Mouse (Mus musculus) intestine, postnatal 0 days (tissue): ENCODE results near the gene Gm49405. TPM values are rescaled to one million over a fixed set of nuclear protein-coding genes. Genes with fewer than 3 reads are reported as not detected.
"Not testable (repeated sequence)": the region's sequence is repeated elsewhere in the genome, so short reads cannot be mapped to it uniquely, and the experiment has no call there.

Experiments
- ATAC-seq: fragments of 200-750 bp; cut with Nextera tagmentation; 2 replicates; pipeline ENCODE4 v1.8.0; 2017; ENCODE audit warnings: mild to moderate bottlenecking, moderate TSS enrichment, moderate library complexity
- H3K27ac ChIP-seq: fragments of 300-500 bp; sonication (generic); 2 replicates; pipeline ENCODE4 v1.5.1; 2014; ENCODE audit warnings: mild to moderate bottlenecking, low read depth, low read length, moderate library complexity
- H3K27me3 ChIP-seq: fragments of 300-500 bp; sonication (generic); replicated peaks from 2 replicates; pipeline ENCODE4 v1.6.1; 2014; ENCODE audit warnings: low read length, mixed read lengths; ENCODE audit not compliant: control insufficient read depth, insufficient read depth
- H3K36me3 ChIP-seq: fragments of 300-500 bp; sonication (generic); 2 replicates; pipeline ENCODE4 v1.6.1; 2014; ENCODE audit warnings: mild to moderate bottlenecking, moderate library complexity; ENCODE audit not compliant: control insufficient read depth, insufficient read depth
- H3K4me1 ChIP-seq: fragments of 300-500 bp; sonication (generic); replicated peaks from 2 replicates; pipeline ENCODE4 v1.6.1; 2014; ENCODE audit warnings: antibody characterized with exemption, low read length, mixed read lengths; ENCODE audit not compliant: control insufficient read depth, insufficient read depth
- H3K4me2 ChIP-seq: fragments of 300-500 bp; sonication (generic); replicated peaks from 2 replicates; pipeline ENCODE4 v1.6.1; 2014; ENCODE audit warnings: low read depth, mild to moderate bottlenecking, moderate library complexity
- H3K4me3 ChIP-seq: fragments of 300-500 bp; sonication (generic); 2 replicates; pipeline ENCODE4 v1.5.1; 2014; ENCODE audit warnings: low read depth, low read length
- H3K9ac ChIP-seq: fragments of 300-500 bp; sonication (generic); 2 replicates; pipeline ENCODE4 v1.6.1; 2014; ENCODE audit warnings: mild to moderate bottlenecking, low read depth, low read length
- H3K9me3 ChIP-seq: fragments of 300-500 bp; sonication (generic); 2 replicates; pipeline ENCODE4 v1.6.1; 2016; ENCODE audit warnings: mixed run types; ENCODE audit not compliant: control insufficient read depth
- CTCF ChIP-seq: sonication (generic); IDR thresholded peaks from 2 replicates; pipeline ENCODE4 v1.5.1; 2016; ENCODE audit warnings: low read depth, mild to moderate bottlenecking, control low read depth, antibody characterized with exemption, moderate library complexity
- WGBS: fragments of 180-500 bp; shearing (Covaris S2); extraction: QIAGEN DNeasy Blood & Tissue Kit; methylation state at CpG from one replicate; pipeline ENCODE4 v1.1.7; 2014; 5-methylcytosine and 5-hydroxymethylcytosine counted together
- polyA plus RNA-seq: library from polyadenylated mRNA; unstranded; fragments of >200 nt; fragmentation: Nextera tagmentation; extraction: Ambion mirVana; gene quantifications from 2 replicates; pipeline ENCODE4 v1.2.1, GENCODE M21; 2015

Gene Gm49405
- polyA plus RNA-seq, 1 experiment from 2014 or later: 0.42 TPM

GRCm38 (mm10) chr19:4023185-4023584 is 22.8 kb downstream of the Gm49405 start:
- H3K36me3 ChIP-seq: no peaks in the 10 kb centered on the region
- no peak overlapping the region for H3K9ac ChIP-seq
- no peak for ATAC-seq
- H3K4me2 ChIP-seq: no peak overlapping the region
- no peak for TF ChIP-seq CTCF
- H3K4me1 ChIP-seq: no peaks in the 10 kb centered on the region
- H3K9me3 ChIP-seq: 0 out of 2 replicates have a peak, but pooled peaks cover 4% of the 10 kb centered on the region
- no peak overlapping the region for H3K4me3 ChIP-seq
- 46% methylated on average over 7 of the region's 7 CpGs for WGBS
- H3K27ac ChIP-seq: no peak overlapping the region
- no peaks in the 10 kb centered on the region for H3K27me3 ChIP-seq

GRCm38 (mm10) chr19:4027576-4027975 is 27.1 kb downstream of the Gm49405 start:
- H3K9me3 ChIP-seq: 0 out of 2 replicates have a peak, but pooled peaks cover 4% of the 10 kb centered on the region
- no peak overlapping the region for H3K4me2 ChIP-seq
- no peak for TF ChIP-seq CTCF
- H3K36me3 ChIP-seq: no peaks in the 10 kb centered on the region
- H3K27me3 ChIP-seq: no peaks in the 10 kb centered on the region
- no peaks in the 10 kb centered on the region for H3K4me1 ChIP-seq
- no peak overlapping the region for H3K4me3 ChIP-seq
- no peak overlapping the region for H3K27ac ChIP-seq
- ATAC-seq: no peak
- no peak overlapping the region for H3K9ac ChIP-seq

- H3K36me3 ChIP-seq: no peaks in the 10 kb centered on the region
- TF ChIP-seq CTCF: no peak
- H3K4me2 ChIP-seq: no peak overlapping the region
- 0 out of 2 replicates have a peak, but pooled peaks cover 3% of the 10 kb centered on the region for H3K4me1 ChIP-seq
- no peak for ATAC-seq
- H3K27ac ChIP-seq: peak overlapping the region; percentile 50; the same call in 1 of the 2 replicates
- WGBS: 64% methylated on average over 7 of the region's 7 CpGs
- no peak overlapping the region for H3K9ac ChIP-seq
- no peak overlapping the region for H3K4me3 ChIP-seq
- H3K27me3 ChIP-seq: no peaks in the 10 kb centered on the region
- H3K9me3 ChIP-seq: no peaks in the 10 kb centered on the region
These were observed 32.2 kb downstream of the Gm49405 start for GRCm38 (mm10) chr19:4032668-4033067.

GRCm38 (mm10) chr19:4033298-4033697 is 32.9 kb downstream of the Gm49405 start:
- H3K36me3 ChIP-seq: no peaks in the 10 kb centered on the region
- TF ChIP-seq CTCF: no peak
- H3K9me3 ChIP-seq: no peaks in the 10 kb centered on the region
- no peak overlapping the region for H3K9ac ChIP-seq
- H3K4me1 ChIP-seq: 0 out of 2 replicates have a peak, but pooled peaks cover 3% of the 10 kb centered on the region
- no peak overlapping the region; the same call in 1 of the 2 replicates for H3K4me2 ChIP-seq
- H3K27me3 ChIP-seq: no peaks in the 10 kb centered on the region
- 28% methylated on average over 3 of the region's 3 CpGs for WGBS
- peak overlapping the region; percentile 57; the same call in 1 of the 2 replicates for H3K27ac ChIP-seq
- H3K4me3 ChIP-seq: no peak overlapping the region
- ATAC-seq: peak; percentile 35; the same call in 1 of the 2 replicates

GRCm38 (mm10) chr19:4033742-4034141 is 33.3 kb downstream of the Gm49405 start:
- Histone ChIP-seq H3K27me3 (no peaks in the 10 kb centered on the region), H3K9me3 (no peaks in the 10 kb centered on the region), H3K4me3 (no peak overlapping the region), H3K27ac (peak overlapping the region; percentile 57; the same call in 1 of the 2 replicates), H3K36me3 (no peaks in the 10 kb centered on the region), H3K9ac (0 out of 2 replicates have a peak overlapping the region, but pooled peaks have one; percentile 1), H3K4me2 (no peak overlapping the region), H3K4me1 (0 out of 2 replicates have a peak, but pooled peaks cover 3% of the 10 kb centered on the region)
- 35% methylated on average over 5 of the region's 5 CpGs for WGBS
- no peak for TF ChIP-seq CTCF
- no peak for ATAC-seq

GRCm38 (mm10) chr19:4036327-4037045 is 36.1 kb downstream of the Gm49405 start:
- H3K27me3 ChIP-seq: no peaks in the 10 kb centered on the region
- no peaks in the 10 kb centered on the region for H3K36me3 ChIP-seq
- H3K27ac ChIP-seq: peak overlapping the region; percentile 74
- H3K9me3 ChIP-seq: no peaks in the 10 kb centered on the region
- no peak overlapping the region for H3K9ac ChIP-seq
- peak overlapping the region; percentile 16 for H3K4me3 ChIP-seq
- H3K4me2 ChIP-seq: peak overlapping the region; percentile 55
- WGBS: 50% methylated on average over 12 of the region's 12 CpGs
- peak; percentile 87 for ATAC-seq
- no peak for TF ChIP-seq CTCF
- 0 out of 2 replicates have a peak, but pooled peaks cover 3% of the 10 kb centered on the region for H3K4me1 ChIP-seq

- H3K4me1 ChIP-seq, H3K36me3 ChIP-seq, H3K27me3 ChIP-seq, ATAC-seq, H3K9me3 ChIP-seq: not testable (repeated sequence)
- Histone ChIP-seq H3K9ac (peak overlapping the region; percentile 59), H3K4me3 (peak overlapping the region; percentile 53), H3K27ac (peak overlapping the region; percentile 65), H3K4me2 (peak overlapping the region; percentile 71)
- 18% methylated on average over 7 of the region's 8 CpGs for WGBS
These were observed 36.8 kb downstream of the Gm49405 start for GRCm38 (mm10) chr19:4037154-4037787.
